Mouse (Mus musculus): ENCODE results near the gene Spag6.

The Spag6 gene

GRCm38 (mm10) chr2:18688286-18688685 is 5.5 kb upstream of the Spag6 start:
- no peak for DNase-seq (ENCODE audit: low spot score in 2 of 2)

DNA sequence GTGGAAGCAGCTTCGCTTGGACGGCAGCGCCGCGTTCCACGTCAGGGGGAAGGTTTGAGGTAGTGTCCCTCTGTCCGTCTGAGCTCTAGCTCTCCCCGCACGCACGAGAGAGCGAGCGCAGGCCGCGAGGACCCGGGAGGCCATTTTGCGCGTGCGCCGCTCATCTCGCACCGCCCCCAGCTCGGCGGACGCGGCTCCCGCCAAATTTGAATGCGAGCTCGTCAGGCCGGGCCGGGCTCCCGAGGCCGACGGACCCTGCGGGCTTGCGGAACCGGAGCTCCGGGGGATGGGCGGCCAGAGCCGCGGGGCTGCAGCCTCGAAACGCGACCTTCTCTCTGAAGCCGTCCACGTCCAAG is 5.1 kb upstream of the Spag6 start:
- DNase-seq (ENCODE audit: low spot score in 2 of 2) = no peak

DNA sequence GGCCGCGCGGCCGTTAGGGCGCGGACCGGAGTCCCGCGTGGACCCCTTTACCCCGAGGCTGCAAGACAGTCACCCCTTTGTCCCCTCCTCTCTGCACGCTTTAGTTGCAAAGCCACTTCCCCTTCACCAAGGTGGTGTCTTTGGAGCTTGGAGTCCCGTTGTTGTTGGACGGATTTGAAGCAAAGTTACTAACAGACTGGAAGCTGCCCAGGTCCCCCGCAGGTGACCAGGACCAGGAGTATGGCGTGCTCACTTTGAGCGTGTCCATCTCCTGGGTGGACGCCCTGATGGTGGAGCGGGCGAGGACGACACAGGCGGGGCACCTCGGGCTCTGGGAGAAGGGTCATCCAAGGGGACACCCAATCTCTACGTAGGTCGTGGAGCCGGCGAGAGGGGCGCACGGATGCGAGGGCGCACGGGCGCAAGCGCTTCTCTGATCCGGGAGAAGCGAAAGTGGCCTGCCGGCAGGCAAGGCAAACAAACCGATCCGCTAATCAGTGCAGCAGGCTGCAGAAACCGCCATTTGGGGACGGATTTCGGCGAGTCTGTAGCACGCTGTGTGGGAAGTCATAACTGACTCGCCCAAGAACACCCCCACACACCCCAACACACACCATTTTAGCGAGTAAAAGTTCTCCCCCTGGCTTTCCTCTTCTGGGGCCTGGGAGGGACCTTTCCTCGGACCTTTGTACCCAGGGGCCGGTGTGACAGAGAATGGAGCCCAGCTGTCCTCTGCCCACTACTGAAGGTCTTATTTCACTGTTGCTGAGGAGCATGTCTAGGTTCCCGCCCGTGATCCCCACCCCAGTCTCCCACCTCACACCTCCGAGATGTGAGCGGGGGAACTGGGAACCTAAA is 4.5 kb upstream of the Spag6 start:
- DNase-seq (ENCODE audit: low spot score in 2 of 2) = no peak

- no peak for DNase-seq (ENCODE audit: low spot score in 2 of 2)
Observed at GRCm38 (mm10) chr2:18690055-18690691, 3.7 kb upstream of the Spag6 start.

- DNase-seq (ENCODE audit: low spot score in 2 of 2) = no peak
Observed at GRCm38 (mm10) chr2:18690756-18691155, 3.1 kb upstream of the Spag6 start.

GRCm38 (mm10) chr2:18692031-18692430 is 1.8 kb upstream of the Spag6 start:
- no peak for DNase-seq (ENCODE audit: low spot score in 2 of 2)

GRCm38 (mm10) chr2:18692548-18692947 is 1.3 kb upstream of the Spag6 start:
- DNase-seq (ENCODE audit: low spot score in 2 of 2) = no peak

- no peak for DNase-seq (ENCODE audit: low spot score in 2 of 2)
Observed at GRCm38 (mm10) chr2:18693491-18693870, 351 bp upstream of the Spag6 start.

- DNase-seq (ENCODE audit: low spot score in 2 of 2) = no peak
Observed at GRCm38 (mm10) chr2:18694611-18694950, 749 bp downstream of the Spag6 start.

DNA sequence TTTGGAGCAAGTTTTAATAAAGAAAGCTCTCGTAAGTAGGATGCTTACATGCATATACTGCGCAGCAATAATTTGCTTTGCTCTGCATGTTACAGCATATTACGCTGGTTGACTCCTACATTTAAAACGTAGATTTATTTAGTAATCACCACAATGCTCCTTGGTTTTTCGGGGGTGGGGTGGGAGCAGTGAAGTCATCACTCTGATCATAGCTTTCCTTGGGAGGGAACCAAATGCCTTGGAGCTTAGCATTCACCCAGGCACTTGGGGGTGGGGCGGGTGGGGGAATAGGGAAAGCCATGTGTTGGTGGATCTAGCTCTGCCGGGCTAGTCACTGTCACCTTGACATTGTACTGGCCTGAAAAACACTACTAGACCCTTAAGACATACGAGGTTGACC is 1.3 kb downstream of the Spag6 start:
- no peak for DNase-seq (ENCODE audit: low spot score in 2 of 2)

- DNase-seq (ENCODE audit: low spot score in 2 of 2) = no peak
Observed at GRCm38 (mm10) chr2:18695629-18696150, 1.9 kb downstream of the Spag6 start.

DNA sequence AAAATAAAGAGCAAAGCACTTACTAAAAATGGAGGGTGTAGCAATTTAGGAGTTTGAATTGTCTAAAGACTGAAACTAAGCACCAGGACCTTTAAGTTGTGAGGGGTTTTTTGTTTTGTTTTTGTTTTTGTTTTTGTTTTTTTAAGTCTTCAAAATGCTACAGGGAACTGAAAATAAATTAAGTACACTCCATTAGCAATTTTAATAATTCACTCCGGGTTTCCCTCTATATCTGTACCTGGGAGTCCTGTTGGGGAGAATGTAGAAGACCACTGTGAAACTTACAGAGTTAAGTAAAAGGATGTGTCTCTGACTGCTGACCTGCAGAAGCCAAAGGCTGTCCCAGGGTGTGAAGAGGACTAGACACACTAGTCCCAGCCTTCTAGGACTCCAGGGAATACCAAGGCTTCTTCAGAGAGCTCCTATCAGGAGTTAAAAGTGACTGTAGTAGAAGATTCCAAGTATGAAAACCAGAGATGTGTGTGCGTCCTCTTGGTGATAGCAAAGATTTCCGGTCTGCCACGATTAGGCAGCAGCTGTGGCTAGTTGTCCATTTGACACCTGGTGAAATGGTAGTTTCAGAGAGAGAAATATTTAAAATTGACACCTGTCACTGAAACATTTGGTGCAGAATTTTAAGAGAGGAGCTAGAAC is 3.9 kb downstream of the Spag6 start:
- no peak for DNase-seq (ENCODE audit: low spot score in 2 of 2)

GRCm38 (mm10) chr2:18698663-18699385 is 5.0 kb downstream of the Spag6 start:
- DNase-seq (ENCODE audit: low spot score in 2 of 2) = no peak

DNA sequence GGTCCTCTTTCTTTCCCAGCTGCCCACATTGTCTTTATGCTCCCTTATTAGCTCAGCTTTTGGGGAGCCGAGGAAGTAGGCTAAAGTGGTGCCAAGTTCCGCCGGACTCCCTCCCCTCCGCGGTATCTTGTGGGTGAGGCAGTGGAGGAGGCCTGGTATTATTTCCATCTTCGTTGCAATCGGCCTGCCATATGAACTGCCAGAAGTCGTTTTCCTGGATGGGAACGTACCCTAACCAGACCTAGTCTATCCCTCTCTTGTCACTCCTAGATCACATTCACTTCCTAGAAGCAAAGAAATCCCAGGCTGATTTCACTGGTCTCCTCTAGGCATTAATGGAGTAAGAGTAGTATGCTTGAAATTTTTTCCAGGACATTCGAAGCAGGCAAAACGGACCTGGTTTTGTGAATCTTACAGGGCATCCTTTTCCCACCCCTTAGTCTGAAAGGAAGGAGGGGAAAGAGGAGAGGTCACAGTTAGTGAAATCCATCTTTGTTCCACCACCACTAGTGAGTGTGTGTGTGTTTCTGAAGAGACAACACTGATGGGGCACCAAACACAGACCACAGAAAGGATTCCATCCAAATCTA is 5.7 kb downstream of the Spag6 start:
- no peak for DNase-seq (ENCODE audit: low spot score in 2 of 2)

- DNase-seq (ENCODE audit: low spot score in 2 of 2) = no peak
Observed at GRCm38 (mm10) chr2:18710356-18710755, 16.5 kb downstream of the Spag6 start.

- no peak for DNase-seq (ENCODE audit: low spot score in 2 of 2)
Observed at GRCm38 (mm10) chr2:18713071-18713470, 19.2 kb downstream of the Spag6 start.

DNA sequence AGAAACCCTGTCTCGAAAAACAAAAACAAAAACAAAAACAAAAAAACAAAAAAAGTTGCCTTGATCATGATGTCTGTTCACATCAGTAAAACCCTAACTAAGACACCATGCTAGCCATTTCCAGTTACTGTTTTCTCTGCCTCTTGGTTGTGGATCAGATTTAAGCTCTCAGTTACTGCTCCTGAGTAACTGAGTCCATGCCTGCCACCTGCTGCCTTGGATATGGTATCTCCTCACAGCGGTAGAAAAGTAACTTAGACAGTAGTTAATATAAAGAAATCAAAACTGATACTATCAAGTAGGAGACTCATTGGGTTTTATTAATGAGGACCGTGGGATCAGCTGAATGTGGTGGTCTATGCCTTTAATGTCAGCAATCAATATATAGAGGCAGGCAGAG is 20.5 kb downstream of the Spag6 start:
- no peak for DNase-seq (ENCODE audit: low spot score in 2 of 2)

DNA sequence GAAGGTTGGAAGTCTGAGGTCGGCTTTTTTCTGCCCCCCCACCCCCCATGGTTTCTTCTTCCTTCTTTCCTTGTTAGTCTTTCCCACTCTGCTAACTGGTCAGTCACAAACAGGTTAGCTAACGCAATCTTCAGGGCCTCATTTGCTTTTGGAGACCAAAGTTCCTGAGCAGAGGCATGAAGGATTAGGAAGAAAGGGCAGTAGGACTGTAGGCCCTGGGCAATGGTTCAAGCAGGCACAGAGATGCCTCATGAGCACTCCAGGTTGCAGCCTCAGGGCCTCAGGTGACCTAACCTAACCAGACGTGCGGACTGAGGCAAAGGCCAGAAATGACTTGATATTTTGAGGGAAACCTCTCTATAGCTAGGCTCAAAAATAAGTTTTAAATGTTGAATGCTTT is 24.7 kb downstream of the Spag6 start:
- no peak for DNase-seq (ENCODE audit: low spot score in 2 of 2)

GRCm38 (mm10) chr2:18722208-18722830 is 28.5 kb downstream of the Spag6 start:
- no peak for DNase-seq (ENCODE audit: low spot score in 2 of 2)

GRCm38 (mm10) chr2:18724462-18724861 is 30.6 kb downstream of the Spag6 start:
- DNase-seq (ENCODE audit: low spot score in 2 of 2) = no peak

GRCm38 (mm10) chr2:18725880-18726279 is 32.0 kb downstream of the Spag6 start:
- DNase-seq (ENCODE audit: low spot score in 2 of 2) = no peak

All from frontal cortex, postnatal 25 days (tissue).